Mouse (Mus musculus): ENCODE measurements at regions not wholly inside any gene's neighbourhood (a gene's known extent, or its start where the extent isn't known, plus 50 kb on each side); places are given as distances from the start of the nearest gene placed in this dataset.

DNA sequence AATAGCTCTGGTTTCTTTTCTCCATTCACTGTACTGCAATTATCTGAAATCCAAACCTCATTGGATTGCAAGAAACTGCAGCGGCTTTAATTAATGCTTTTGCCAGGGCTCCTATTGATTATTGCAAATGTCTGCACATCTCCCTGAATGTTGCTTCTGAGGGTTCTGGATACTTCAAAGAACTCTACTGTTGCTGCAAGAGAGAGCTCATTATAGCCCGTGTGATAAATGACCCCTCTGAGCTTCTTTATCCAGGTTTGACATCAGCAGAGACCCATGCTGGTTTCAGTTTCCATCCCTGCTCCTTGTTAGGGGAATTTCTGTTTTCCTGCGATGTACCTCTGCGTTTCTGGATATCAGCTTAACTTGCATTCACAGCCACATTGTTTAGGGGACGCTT, 78.4 kb upstream of the Nav3 start:
- no peak for DNase-seq

DNA sequence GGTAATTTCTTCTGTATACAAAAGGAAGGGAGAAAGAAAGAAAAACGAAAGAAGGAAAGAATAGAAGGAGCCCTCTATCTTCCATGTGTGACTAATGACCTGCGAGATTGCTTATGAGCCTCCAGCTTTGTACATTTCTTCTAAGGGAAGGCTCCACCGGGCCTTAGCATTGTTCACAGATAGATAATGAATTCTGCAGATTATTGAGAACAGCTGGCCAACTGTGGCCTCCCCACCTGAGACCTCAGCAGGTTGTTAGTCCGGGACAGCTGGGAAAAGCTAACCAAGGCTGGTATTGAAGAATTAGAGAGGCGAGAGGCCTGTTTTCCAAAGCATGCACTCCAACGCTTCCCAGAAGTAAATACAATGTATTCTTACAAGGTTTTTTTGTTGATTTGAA, 86.7 kb upstream of the Nav3 start:
- DNase-seq: no peak

DNA sequence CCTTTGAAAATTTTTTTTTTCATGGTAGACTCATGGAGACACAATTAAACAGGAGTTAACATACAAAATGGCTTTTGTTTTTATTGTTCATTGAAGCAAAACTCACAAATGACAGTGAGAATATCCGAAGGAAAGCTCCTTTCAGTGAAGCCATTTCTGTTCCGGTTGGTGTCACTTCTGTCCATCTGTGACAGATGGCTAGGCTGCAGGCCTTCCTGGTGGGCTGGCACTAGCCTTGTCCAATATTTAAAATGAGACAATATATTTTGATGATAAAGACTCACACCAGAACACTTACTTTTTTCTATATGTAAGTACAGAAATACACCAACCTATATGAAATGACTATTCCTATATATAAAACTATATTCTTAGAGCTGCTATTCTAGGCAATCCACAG, 92.4 kb upstream of the Nav3 start:
- DNase-seq: no peak

DNA sequence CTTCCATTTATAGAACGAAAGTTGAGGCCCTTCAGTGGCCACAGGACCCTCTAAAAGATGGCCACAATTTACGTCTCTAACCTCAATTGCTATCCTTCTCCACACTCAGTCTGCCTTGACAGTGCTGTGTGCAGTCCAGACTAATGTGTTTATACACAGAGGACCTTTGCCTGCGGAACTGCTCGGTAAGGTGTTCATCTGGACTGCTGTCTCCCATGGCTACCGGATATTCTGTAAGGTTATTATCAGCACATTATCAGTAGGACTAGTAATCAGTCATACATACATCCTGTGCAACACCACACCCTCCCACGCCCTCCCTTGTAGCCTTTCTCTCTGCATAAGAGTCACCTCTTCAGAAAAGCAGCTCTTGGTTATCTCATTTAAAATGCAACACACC, 98.0 kb upstream of the Nav3 start:
- DNase-seq: no peak

DNA sequence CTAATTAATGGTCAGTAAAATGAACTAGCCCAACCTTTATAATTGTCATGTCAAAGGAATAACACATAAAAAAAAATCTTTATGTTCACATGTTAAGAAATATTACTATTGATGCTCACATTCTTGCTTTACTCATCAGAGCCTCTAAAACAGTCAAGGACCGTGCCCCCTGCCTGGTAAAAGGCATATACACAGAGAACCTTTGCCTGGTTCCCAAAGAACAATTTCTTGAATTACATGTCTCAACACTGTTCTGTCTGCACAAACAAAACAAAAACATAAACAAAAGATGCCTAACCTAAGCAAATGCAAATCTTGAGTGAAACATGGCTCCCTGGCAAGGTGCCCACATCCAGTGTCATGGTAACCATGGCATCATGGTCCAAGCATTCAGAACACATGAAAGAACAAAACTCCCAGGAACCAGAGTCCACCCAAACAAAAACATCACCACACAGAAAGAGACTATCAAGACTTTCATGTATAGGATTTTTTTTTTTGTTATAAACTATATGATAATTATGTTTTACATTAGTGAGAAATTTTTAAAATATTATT, 100.4 kb upstream of the Nav3 start:
- no peak for DNase-seq

DNA sequence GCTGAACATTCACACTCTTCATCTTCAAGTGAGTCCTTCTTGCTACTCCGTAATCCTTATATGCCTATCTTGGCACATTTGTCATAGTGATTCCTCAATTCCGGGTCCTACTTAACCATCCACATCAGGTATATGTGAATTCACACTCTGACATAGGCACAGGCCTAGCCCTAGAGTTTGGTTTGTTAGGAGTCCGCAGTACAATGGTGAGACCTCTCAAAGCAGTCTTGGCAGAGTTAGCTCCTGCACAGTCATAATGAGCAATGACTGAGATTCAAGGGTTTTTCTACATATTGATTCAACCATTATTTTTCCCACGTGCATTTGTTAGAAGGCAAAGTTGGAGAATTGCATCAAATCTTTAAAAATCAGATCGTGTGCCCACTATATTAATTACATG, 107.1 kb upstream of the Nav3 start:
- no peak for DNase-seq

DNA sequence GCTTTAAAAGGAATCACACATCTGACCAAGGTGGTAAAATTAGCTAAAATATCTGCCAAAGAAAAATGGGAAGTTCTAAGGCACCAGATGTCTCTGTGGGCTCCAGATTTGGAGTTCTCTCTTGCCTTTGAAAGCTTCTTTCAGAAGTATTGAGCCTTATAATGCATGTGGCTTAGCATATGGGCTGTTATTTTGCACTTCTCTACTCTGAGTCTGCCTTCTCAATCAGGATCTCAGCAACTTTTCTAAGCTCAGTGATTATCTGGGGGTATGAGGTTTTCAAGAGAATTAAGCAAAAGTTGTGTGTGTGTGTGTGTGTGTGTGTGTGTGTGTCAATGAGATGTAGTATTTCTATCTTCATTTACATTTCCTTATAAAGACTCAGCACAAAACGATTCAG, 107.6 kb upstream of the Nav3 start:
- no peak for DNase-seq

DNA sequence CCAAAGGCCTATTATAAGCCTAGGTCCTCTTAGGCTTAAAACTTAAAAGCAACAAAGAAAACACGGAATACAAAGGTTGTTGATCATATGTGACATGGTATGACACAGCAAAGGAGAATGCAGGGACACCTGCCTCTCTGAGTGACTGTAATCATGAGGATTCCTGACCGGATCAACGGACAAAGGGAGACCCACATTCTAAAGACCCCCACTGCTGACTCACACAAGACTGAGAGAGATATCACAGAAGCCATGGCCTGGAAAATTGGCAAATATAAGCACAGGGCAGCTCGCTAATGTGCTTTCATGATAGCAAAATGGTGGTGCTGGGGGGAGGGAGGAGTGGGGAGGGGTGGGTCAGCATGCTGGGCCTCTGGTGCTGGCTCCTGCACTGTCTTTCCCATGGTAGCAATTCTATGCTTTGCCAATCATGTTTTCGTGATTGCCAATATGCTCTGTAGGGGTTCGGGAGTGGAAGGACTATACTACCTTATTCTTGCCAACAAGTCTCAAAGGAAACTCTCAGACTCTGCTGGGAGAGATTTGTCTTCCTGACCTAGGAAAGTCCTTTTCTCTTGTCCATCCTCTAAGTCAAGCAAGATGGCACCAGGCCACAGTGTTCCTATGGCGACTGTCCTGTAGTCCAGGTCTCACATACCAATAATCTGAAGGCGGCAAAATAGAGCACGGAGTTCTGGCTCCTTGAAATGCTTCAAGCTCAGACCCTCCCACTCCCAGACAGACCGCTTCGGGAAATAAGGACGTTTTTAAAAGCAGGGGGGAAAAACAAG, 110.5 kb upstream of the Nav3 start:
- no peak for DNase-seq

DNA sequence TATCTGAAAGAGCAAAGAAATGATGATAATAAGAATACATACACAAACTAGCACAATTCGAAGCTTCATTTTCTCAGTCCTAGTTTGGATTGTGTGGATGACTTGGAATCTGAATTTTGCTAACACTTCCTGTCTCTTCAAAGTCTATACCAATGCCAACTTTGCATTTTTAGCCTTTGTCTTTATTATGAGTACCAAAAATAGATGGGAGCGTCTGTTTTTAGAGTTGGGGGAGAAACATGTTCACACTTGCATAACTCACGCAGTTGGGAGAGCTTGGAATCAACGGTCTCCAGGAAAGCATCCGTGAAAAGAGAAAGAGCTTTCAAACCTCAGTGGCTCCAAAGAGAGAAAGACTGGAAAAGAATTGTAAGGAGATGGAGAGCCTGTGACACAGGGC, 114.5 kb upstream of the Nav3 start:
- DNase-seq: no peak

DNA sequence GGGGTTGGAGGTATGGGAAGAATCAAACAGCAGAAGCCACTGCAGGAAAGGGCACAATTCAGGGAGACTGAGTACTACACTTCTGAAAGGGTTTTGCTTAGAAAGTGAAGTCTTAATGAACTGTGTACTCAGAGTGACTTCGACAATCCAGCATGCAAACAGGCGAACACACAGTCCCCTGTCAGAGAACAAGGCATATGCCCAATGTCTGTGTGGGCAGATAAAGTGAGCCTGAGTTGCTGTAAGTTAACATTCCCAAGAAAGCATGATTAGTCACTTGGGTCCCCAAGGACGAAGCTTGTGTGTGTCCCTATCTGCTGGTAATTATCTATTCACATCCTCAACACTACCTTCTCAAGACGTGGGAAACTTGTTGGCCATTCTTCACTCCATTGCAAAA, 115.2 kb upstream of the Nav3 start:
- DNase-seq: no peak

DNA sequence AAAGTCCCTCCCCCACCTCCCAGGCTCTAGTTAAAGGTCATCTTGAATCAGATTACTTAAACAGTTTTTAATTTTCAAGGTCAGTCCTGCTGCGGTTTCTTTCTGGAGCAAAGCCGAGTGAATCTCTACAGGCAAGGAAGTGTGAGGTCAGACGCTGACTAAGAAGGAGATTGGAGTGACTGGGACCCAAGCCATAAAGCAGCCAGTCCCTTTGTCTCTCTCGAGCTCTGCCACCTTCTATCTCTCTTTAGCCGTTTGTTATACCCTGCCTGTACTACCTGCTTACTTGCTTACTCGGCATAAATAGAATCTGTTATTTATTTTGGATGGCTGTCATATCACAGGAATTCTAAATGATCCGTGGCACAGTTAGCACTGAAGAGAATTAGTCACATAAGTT, 117.5 kb upstream of the Nav3 start:
- DNase-seq: no peak

DNA sequence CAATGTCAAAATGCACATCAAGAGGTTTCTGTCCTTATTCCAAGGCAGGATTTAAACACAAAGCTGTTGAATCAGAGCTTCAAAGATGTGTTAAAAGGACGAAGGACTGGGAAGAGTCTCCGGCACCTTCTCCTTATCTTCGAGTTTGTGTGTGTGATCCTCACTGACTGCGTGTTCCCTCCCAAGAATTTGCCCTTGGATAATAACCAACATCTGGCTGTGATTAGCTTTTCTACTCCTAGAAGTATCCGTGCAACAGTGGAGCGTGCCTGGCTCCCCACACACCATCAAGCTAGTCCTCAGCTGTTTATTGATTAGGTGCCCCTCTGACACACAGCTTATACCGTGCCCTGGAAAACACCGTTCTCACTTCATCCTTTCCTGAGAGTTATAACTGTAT, 130.0 kb upstream of the Nav3 start:
- no peak for DNase-seq

DNA sequence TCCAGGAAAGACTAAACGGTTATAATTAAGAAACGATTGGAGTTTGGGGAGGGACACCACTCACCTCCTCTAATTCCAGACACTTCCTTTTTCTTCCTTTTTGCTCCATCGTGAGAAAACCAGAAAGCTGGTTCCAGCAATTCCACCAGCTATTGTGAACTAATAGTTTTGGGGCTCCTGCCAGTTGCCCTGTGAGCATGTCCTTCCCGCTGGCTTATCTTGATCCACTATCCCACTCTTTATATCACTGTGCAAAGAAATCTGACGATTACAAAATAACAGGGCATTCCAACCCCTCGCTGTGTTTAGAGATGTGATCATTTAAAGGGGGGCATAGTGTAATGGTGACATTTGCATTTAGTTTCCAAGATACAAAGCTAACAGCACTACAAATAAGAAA, 130.5 kb upstream of the Nav3 start:
- DNase-seq: no peak

DNA sequence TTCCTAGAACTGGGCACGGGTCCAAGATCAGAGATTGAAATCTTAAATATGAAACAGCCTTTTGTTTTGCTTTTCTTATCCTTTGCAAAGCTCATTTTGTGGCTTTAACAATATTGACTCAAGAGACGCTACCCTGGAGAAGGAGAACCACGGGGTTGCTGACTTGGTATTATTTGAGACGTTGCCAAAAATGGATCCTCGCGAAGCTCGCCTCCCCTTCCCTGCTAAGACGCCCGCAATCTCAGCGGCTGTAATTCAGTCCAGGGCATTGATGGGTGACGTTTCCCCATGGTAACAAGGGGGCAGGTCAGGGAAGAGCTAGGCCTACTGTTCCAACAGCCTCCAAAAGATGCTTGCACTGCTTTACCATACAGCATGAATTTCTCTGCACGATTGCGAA, 131.5 kb upstream of the Nav3 start:
- no peak for DNase-seq

DNA sequence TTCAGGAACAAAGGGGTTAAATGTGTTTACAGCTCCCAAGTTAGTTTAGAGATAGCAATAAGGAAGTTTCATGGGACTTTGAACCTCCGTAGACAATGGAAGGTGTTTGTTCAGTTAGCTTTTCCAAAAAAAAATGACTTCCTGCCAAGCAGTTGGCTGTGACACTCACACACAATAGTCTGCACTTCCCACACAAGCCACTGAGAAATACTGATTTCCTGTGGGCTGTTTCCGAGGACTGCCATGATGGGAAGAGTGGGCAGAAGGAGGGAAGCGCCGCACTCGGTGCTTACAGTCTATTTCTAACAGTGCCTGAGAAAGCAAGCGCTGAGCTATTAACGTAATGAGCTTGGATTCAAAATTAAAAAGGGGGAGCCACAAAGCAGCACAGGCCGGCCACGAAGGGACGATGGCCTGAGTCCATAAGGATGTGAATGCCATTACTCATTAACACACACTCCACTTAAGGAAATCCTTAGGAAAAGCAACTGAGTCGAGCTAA, 144.4 kb upstream of the Nav3 start:
- peak; percentile 4 to 9 for DNase-seq

DNA sequence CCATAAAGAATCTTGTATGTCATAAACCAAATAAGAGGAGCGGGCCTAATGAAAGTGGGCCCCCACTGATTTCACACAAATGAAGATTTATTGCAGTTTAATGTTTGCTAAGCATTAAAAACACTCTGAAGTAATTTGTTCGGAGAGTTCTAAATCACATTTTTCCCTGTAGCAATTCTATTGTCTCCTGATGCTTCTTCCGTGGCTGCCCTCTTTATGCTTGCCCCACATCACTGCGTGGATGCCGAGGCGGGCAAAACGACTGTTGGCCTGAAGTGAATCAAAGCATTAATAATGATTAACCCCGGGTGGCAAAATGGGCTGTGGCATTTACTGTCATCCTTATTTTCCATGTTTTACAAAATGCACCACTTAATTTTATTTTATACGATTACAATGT, 134.9 kb upstream of the E2f7 start:
- DNase-seq: no peak

DNA sequence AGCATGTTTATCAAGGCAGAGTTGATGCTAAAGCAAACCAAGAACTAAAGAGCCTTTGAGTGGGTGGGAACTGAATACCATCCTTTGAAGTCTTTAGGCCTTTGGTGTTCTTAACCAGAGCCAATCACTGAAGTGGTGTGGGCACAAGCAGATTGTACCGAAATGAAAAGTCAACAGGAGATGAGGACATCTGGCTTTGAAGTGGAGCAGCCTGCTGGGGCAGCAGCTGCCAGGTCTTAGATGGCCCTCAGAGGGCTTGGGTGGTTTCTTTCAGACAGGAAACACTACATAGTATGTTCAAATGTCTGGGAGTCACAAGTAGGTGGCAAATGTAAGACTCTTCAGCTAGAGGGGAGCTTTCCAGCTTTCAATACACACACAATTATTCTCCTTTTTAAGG, 128.2 kb upstream of the E2f7 start:
- no peak for DNase-seq

DNA sequence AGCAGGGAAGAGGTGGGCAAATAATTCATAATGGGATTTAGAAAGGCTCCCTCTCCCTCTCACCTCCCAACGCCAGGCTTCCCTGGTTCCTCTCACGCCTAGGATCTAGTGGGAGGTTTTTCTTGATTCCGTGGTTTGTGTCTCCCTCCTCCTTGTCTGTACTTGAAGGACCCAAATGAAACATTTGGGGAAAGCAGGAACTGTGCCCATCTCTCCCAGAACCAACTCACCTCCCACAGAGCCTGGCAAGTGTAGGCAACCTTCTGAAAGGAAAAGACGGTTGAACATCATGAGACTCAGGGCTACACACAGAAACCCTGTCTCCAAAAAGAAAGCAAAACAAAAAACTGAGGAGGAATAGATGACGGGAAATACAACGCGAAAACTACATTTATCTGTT, 126.0 kb upstream of the E2f7 start:
- no peak for DNase-seq

DNA sequence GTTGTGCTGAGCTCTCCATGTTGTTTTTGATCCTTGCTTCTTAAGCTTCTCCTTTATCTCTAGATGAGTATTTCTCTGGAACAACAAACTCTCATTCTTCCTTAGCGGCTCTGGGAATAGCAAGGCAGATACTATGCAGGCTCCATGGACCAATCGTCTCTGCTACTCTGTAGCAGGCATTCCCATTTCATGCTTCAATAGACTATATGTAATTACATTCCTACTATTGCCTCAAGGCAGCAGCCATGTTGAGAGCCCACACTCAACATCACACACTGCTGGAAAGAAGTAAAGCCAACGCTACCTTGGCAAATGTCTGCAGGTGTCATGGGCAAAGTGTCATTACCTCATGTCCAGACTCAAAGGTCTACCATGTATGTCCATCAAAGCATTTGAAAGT, 119.6 kb upstream of the E2f7 start:
- no peak for DNase-seq

DNA sequence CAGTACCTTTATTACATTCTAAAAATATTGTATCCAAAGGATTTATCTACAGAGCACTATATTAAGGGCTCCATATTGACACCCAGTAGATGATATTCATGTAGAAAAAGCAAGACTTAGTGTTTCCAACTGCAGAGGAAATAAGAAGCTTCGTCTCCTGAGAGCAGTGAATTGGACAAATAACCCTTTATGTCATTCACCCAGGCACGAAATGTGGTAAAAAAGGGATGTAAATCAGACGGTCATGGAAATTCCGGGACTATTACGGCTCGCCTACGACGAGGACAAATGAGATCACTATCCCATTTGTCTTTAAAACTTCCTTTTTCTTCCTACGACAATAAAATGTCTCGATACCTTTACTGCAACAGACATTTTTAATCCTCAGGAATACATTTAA, 104.8 kb upstream of the E2f7 start:
- no peak for DNase-seq

DNA sequence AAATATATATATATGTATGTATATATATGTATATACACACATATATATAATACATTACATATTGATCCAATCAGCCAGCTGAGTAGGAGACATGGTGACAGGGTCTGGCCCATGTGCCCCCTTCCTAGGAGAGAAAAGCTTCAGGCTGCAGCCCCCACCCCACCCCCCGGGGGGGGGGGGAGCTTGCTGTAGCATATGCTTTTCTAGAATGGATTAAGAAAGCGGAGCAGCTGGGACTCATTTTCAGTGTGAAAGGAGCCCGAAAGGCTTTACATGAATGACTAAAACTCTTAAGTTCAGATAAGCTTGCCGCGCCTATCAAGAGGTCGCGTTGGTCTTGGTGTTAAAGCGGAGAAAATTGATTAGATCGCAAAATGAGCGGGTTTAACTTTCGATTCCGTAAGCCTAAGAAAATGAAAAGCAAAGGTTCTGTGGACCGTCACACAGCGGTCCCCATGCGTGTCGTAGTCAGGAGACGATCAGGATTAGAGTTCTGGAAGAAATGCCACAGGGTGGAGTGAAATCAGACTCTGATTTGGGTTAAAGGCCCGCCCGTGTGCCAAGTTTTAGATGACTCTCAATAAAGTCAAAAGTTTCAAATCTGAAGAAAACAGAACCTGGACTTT, 103.1 kb upstream of the E2f7 start:
- no peak for DNase-seq

DNA sequence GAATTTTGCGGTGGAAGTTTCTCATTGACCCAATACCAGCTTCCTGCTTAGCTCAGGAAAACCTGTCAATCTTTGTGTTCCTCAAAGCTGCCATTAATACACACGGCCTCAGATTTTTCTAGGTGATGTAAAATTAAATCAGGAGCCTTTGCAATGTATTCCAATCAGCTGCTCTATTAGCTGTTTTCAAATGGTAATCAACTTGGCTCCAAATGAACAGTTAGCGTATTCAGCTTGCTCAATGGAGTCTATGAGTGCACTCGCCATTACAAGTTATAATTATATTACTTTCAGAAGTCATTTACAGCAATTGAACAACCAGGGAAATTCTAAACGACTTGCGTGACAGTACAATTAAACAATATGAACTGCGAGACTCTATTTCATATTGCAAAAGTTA, 97.6 kb upstream of the E2f7 start:
- DNase-seq: no peak

DNA sequence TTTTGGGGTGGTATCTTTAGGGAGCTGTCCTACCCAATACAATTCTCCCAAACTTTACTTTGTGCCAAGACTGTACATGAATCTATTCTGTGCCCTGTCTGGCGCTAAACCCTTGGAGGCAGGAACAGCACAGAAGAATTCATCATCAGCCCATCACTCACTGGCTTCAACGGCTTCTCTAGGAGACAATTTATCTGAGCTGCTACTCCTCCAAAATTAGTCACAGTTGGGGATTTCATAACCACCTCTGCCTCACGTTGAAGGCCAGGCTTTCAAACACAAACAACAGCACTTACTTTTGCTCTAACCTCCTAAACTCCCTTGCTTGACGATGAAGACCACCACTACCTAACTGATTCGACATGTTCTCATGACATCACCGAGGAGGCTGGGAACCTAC, 95.1 kb upstream of the E2f7 start:
- DNase-seq: no peak

DNA sequence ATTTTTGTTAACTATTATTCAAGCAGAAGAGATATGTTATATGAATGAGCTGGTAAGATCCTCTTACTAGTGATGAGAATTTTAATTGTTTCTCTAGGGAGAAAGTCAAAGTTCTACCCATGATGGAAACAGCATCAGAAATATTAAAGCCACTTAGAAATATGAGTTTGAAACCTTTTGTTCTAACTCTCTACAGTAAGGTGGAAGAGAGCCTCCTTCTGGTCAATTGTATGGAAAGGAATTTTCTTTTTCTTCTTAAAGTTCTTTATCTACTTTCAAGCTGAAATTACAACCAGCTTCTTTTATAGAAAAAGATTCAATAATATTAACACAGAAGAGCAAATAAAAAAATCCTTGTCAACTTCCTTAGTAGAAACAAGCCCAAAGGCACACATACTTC, 94.4 kb upstream of the E2f7 start:
- no peak for DNase-seq

DNA sequence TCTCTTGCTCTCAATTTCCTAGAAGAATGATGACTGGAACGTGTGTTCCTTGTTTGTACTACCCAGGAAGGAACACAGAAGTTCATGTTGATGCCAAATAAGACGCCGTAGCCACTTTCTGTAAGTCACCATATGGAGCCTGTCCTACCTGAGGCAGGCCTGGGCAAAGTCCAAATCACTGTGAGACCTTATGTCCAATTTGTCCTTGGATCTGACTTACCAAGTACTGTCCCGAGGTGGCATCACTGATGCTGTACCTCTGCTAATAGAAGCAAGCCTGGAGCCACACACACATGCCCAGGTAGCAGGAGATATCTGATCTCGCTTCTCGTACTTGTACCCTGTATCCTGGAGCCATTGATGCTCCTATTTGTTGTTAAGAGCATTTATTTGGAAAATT, 91.2 kb upstream of the E2f7 start:
- DNase-seq: no peak

Data from kidney, adult 8-10 months (tissue).